Mouse (Mus musculus): ENCODE results near the gene Rabgap1l. TPM values are rescaled to one million over a fixed set of nuclear protein-coding genes. Genes with fewer than 3 reads are reported as not detected.

Rabgap1l gene
- 25.4 and 29.9 TPM in 2 replicates for polyA plus RNA-seq (2012; ENCODE audit: insufficient read depth, insufficient read length, missing spikeins)

GRCm38 (mm10) chr1:160792686-160793355 lies at the start of gene Rabgap1l:
Gene Rabgap1l (minus strand): TSS chr1:160793211.
- Histone ChIP-seq H3K4me1 (ENCODE audit: control insufficient read depth, insufficient read depth, low read length) (no peaks in the 10 kb centered on the region), H3K4me3 (ENCODE audit: insufficient read depth, low read length) (peak within 1 kb of the TSS; percentile 97), H3K27ac (ENCODE audit: insufficient read depth, low read depth, low read length) (no peak within 1 kb of the TSS)
- TF ChIP-seq POLR2A (IDR thresholded peaks at IDR 0.05; ENCODE audit: borderline replicate concordance, low read depth, low read length) (no peak), CTCF (IDR thresholded peaks at IDR 0.05; ENCODE audit: low read depth, low read length) (no peak)

GRCm38 (mm10) chr1:160842567-160842966 lies 49.6 kb upstream of the Rabgap1l start:
- Histone ChIP-seq H3K27ac (ENCODE audit: insufficient read depth, low read depth, low read length) (no peak overlapping the region), H3K4me1 (ENCODE audit: control insufficient read depth, insufficient read depth, low read length) (no peaks in the 10 kb centered on the region), H3K4me3 (ENCODE audit: insufficient read depth, low read length) (no peak overlapping the region)
- no peak for TF ChIP-seq POLR2A (IDR thresholded peaks at IDR 0.05; ENCODE audit: borderline replicate concordance, low read depth, low read length)

- no peak for TF ChIP-seq CTCF (IDR thresholded peaks at IDR 0.05; ENCODE audit: low read depth, low read length)
- TF ChIP-seq POLR2A (IDR thresholded peaks at IDR 0.05; ENCODE audit: borderline replicate concordance, low read depth, low read length): no peak
- H3K27ac ChIP-seq (ENCODE audit: insufficient read depth, low read depth, low read length): no peak overlapping the region
- H3K4me1 ChIP-seq (ENCODE audit: control insufficient read depth, insufficient read depth, low read length): no peaks in the 10 kb centered on the region
- no peak overlapping the region for H3K4me3 ChIP-seq (ENCODE audit: insufficient read depth, low read length)
Observed at GRCm38 (mm10) chr1:160840618-160841017, 47.6 kb upstream of the Rabgap1l start.

GRCm38 (mm10) chr1:160839095-160839494 lies 46.1 kb upstream of the Rabgap1l start:
- TF ChIP-seq POLR2A (IDR thresholded peaks at IDR 0.05; ENCODE audit: borderline replicate concordance, low read depth, low read length): no peak
- no peak for TF ChIP-seq CTCF (IDR thresholded peaks at IDR 0.05; ENCODE audit: low read depth, low read length)
- Histone ChIP-seq H3K4me1 (ENCODE audit: control insufficient read depth, insufficient read depth, low read length) (no peaks in the 10 kb centered on the region), H3K27ac (ENCODE audit: insufficient read depth, low read depth, low read length) (no peak overlapping the region), H3K4me3 (ENCODE audit: insufficient read depth, low read length) (no peak overlapping the region)

- Histone ChIP-seq H3K4me1 (ENCODE audit: control insufficient read depth, insufficient read depth, low read length) (no peaks in the 10 kb centered on the region), H3K4me3 (ENCODE audit: insufficient read depth, low read length) (no peak overlapping the region), H3K27ac (ENCODE audit: insufficient read depth, low read depth, low read length) (no peak overlapping the region)
- TF ChIP-seq CTCF (IDR thresholded peaks at IDR 0.05; ENCODE audit: low read depth, low read length): no peak
- TF ChIP-seq POLR2A (IDR thresholded peaks at IDR 0.05; ENCODE audit: borderline replicate concordance, low read depth, low read length): no peak
Observed at GRCm38 (mm10) chr1:160834446-160834845, 41.4 kb upstream of the Rabgap1l start.

GRCm38 (mm10) chr1:160832267-160833021 lies 39.4 kb upstream of the Rabgap1l start:
- TF ChIP-seq POLR2A (IDR thresholded peaks at IDR 0.05; ENCODE audit: borderline replicate concordance, low read depth, low read length) (no peak), CTCF (IDR thresholded peaks at IDR 0.05; ENCODE audit: low read depth, low read length) (no peak)
- Histone ChIP-seq H3K4me1 (ENCODE audit: control insufficient read depth, insufficient read depth, low read length) (no peaks in the 10 kb centered on the region), H3K4me3 (ENCODE audit: insufficient read depth, low read length) (no peak overlapping the region), H3K27ac (ENCODE audit: insufficient read depth, low read depth, low read length) (no peak overlapping the region)

GRCm38 (mm10) chr1:160830608-160831498 lies 37.8 kb upstream of the Rabgap1l start:
- Histone ChIP-seq H3K27ac (ENCODE audit: insufficient read depth, low read depth, low read length) (no peak overlapping the region), H3K4me3 (ENCODE audit: insufficient read depth, low read length) (no peak overlapping the region), H3K4me1 (ENCODE audit: control insufficient read depth, insufficient read depth, low read length) (no peaks in the 10 kb centered on the region)
- no peak for TF ChIP-seq POLR2A (IDR thresholded peaks at IDR 0.05; ENCODE audit: borderline replicate concordance, low read depth, low read length)
- TF ChIP-seq CTCF (IDR thresholded peaks at IDR 0.05; ENCODE audit: low read depth, low read length): no peak

GRCm38 (mm10) chr1:160825441-160825856 lies 32.4 kb upstream of the Rabgap1l start:
- Histone ChIP-seq H3K4me1 (ENCODE audit: control insufficient read depth, insufficient read depth, low read length) (no peaks in the 10 kb centered on the region), H3K27ac (ENCODE audit: insufficient read depth, low read depth, low read length) (no peak overlapping the region), H3K4me3 (ENCODE audit: insufficient read depth, low read length) (no peak overlapping the region)
- TF ChIP-seq CTCF (IDR thresholded peaks at IDR 0.05; ENCODE audit: low read depth, low read length): no peak
- no peak for TF ChIP-seq POLR2A (IDR thresholded peaks at IDR 0.05; ENCODE audit: borderline replicate concordance, low read depth, low read length)

GRCm38 (mm10) chr1:160823638-160824037 lies 30.6 kb upstream of the Rabgap1l start:
- no peak overlapping the region for H3K4me3 ChIP-seq (ENCODE audit: insufficient read depth, low read length)
- H3K27ac ChIP-seq (ENCODE audit: insufficient read depth, low read depth, low read length): no peak overlapping the region
- no peak for TF ChIP-seq POLR2A (IDR thresholded peaks at IDR 0.05; ENCODE audit: borderline replicate concordance, low read depth, low read length)
- no peak for TF ChIP-seq CTCF (IDR thresholded peaks at IDR 0.05; ENCODE audit: low read depth, low read length)
- H3K4me1 ChIP-seq (ENCODE audit: control insufficient read depth, insufficient read depth, low read length): no peaks in the 10 kb centered on the region
